Mouse (Mus musculus) spleen, adult 2 months (tissue): ENCODE measurements around the gene Hspa1l. TPM values are rescaled to one million over a fixed set of nuclear protein-coding genes. Genes with fewer than 3 reads are reported as not detected.

ENCODE experiments used
- DNase-seq, 2 experiments: peaks; one replicate each; pipeline versions ENCODE4 v3.0.0 to v3.0.0-alpha.2; 2012 to 2021; ENCODE audit warnings: low spot score in 2 of 2, low read depth in 1 of 2
- H3K27ac ChIP-seq: fragments of 200-500 bp; 2 replicates; pipeline ENCODE4 v1.5.1; 2012; ENCODE audit warnings: low read length, inconsistent platforms; ENCODE audit not compliant: insufficient read depth
- H3K27me3 ChIP-seq: fragments of 200-500 bp; 2 replicates; pipeline ENCODE4 v1.6.1; 2012; ENCODE audit warnings: mild to moderate bottlenecking, moderate library complexity, low read length, inconsistent platforms; ENCODE audit not compliant: control insufficient read depth, insufficient read depth
- H3K36me3 ChIP-seq: fragments of 200-500 bp; 2 replicates; pipeline ENCODE4 v1.6.1; 2012; ENCODE audit warnings: mild to moderate bottlenecking, low read length, inconsistent platforms; ENCODE audit not compliant: control insufficient read depth, insufficient read depth
- H3K4me1 ChIP-seq: fragments of 200-500 bp; 2 replicates; pipeline ENCODE4 v1.6.1; 2011; ENCODE audit warnings: inconsistent platforms; ENCODE audit not compliant: control insufficient read depth, insufficient read depth, insufficient read length
- H3K4me3 ChIP-seq: fragments of 200-500 bp; 2 replicates; pipeline ENCODE4 v1.5.1; 2011; ENCODE audit warnings: mild to moderate bottlenecking, inconsistent platforms; ENCODE audit not compliant: insufficient read depth, insufficient read length; ENCODE audit errors: extremely low read depth
- CTCF ChIP-seq: fragments of 200-500 bp; IDR thresholded peaks from 2 replicates; pipeline ENCODE4 v1.5.1; 2011; ENCODE audit warnings: mild to moderate bottlenecking, inconsistent platforms; ENCODE audit not compliant: insufficient read depth, insufficient read length, insufficient replicate concordance; ENCODE audit errors: extremely low read depth
- POLR2A ChIP-seq: fragments of 200-500 bp; IDR thresholded peaks from 2 replicates; pipeline ENCODE4 v1.6.1; 2011; ENCODE audit warnings: low read depth, low read length, inconsistent platforms
- WGBS: fragments of 180-500 bp; shearing (Covaris S2); methylation state at CpG from one replicate; pipeline ENCODE4 v1.1.7; 2018; 5-methylcytosine and 5-hydroxymethylcytosine counted together
- polyA plus RNA-seq: library from polyadenylated mRNA; depleted of rRNA; stranded (reverse); fragments of >200 nt; gene quantifications from 2 replicates; pipeline ENCODE4 v1.2.3, GENCODE M21; 2012

Gene Hspa1l
- polyA plus RNA-seq, 1 experiment = 0.06 TPM

- Histone ChIP-seq H3K4me3 (no peak overlapping the region), H3K27ac (no peak overlapping the region), H3K27me3 (no peaks in the 10 kb centered on the region), H3K36me3 (peaks cover 74% of the 10 kb centered on the region), H3K4me1 (peaks cover 11% of the 10 kb centered on the region)
- WGBS = 92% methylated on average over 13 of the region's 13 CpGs
- DNase-seq = no peak
- TF ChIP-seq POLR2A (no peak), CTCF (no peak)
Observed at GRCm38 (mm10) chr17:35012430-35012829, 39.9 kb downstream of the Hspa1l start.

GRCm38 (mm10) chr17:35013221-35013620 lies 40.7 kb downstream of the Hspa1l start:
- H3K4me3 ChIP-seq = no peak overlapping the region
- no peak for DNase-seq
- no peak for TF ChIP-seq CTCF
- TF ChIP-seq POLR2A = no peak
- peaks cover 69% of the 10 kb centered on the region for H3K36me3 ChIP-seq
- 91% methylated on average over 6 of the region's 6 CpGs for WGBS
- H3K27ac ChIP-seq = no peak overlapping the region
- peaks cover 11% of the 10 kb centered on the region for H3K4me1 ChIP-seq
- H3K27me3 ChIP-seq = no peaks in the 10 kb centered on the region

GRCm38 (mm10) chr17:35015296-35015695 lies 42.8 kb downstream of the Hspa1l start:
- no peak for TF ChIP-seq CTCF
- no peak for TF ChIP-seq POLR2A
- Histone ChIP-seq H3K27me3 (no peaks in the 10 kb centered on the region), H3K27ac (no peak overlapping the region), H3K4me1 (peaks cover 11% of the 10 kb centered on the region), H3K4me3 (no peak overlapping the region), H3K36me3 (peaks cover 60% of the 10 kb centered on the region)
- no peak for DNase-seq
- WGBS = 92% methylated on average over 16 of the region's 16 CpGs

GRCm38 (mm10) chr17:35016376-35016775 lies 43.9 kb downstream of the Hspa1l start, which contains the start of gene Vwa7:
Gene Vwa7 (plus strand): TSS chr17:35016579.
- WGBS = 55% methylated on average over 12 of the region's 12 CpGs
- Histone ChIP-seq H3K36me3 (peaks cover 49% of the 10 kb centered on the region), H3K4me1 (peaks cover 13% of the 10 kb centered on the region), H3K27ac (no peak within 1 kb of the TSS), H3K4me3 (no peak within 1 kb of the TSS), H3K27me3 (no peaks in the 10 kb centered on the region)
- no peak for DNase-seq
- no peak for TF ChIP-seq POLR2A
- no peak for TF ChIP-seq CTCF

- TF ChIP-seq CTCF (no peak), POLR2A (no peak)
- H3K27ac ChIP-seq = no peak overlapping the region
- peaks cover 42% of the 10 kb centered on the region for H3K36me3 ChIP-seq
- no peak overlapping the region for H3K4me3 ChIP-seq
- peaks cover 13% of the 10 kb centered on the region for H3K4me1 ChIP-seq
- DNase-seq = no peak
- H3K27me3 ChIP-seq = no peaks in the 10 kb centered on the region
- WGBS = 70% methylated on average over 10 of the region's 10 CpGs
Observed at GRCm38 (mm10) chr17:35016791-35017705, 44.5 kb downstream of the Hspa1l start.

GRCm38 (mm10) chr17:35017706-35018030 lies 45.2 kb downstream of the Hspa1l start:
- Histone ChIP-seq H3K36me3 (peaks cover 36% of the 10 kb centered on the region), H3K4me1 (peaks cover 13% of the 10 kb centered on the region), H3K27me3 (no peaks in the 10 kb centered on the region), H3K4me3 (no peak overlapping the region), H3K27ac (no peak overlapping the region)
- 66% methylated on average over 14 of the region's 14 CpGs for WGBS
- TF ChIP-seq POLR2A (no peak), CTCF (no peak)
- DNase-seq = no peak

- 80% methylated on average over 3 of the region's 3 CpGs for WGBS
- Histone ChIP-seq H3K4me3 (no peak overlapping the region), H3K27me3 (no peaks in the 10 kb centered on the region), H3K27ac (no peak overlapping the region), H3K36me3 (peaks cover 31% of the 10 kb centered on the region), H3K4me1 (peaks cover 13% of the 10 kb centered on the region)
- no peak for DNase-seq
- TF ChIP-seq CTCF (no peak), POLR2A (no peak)
Observed at GRCm38 (mm10) chr17:35018171-35018570, 45.7 kb downstream of the Hspa1l start.
